Mouse (Mus musculus): ENCODE measurements around the gene Gm17949. TPM values are rescaled to one million over a fixed set of nuclear protein-coding genes. Genes with fewer than 3 reads are reported as not detected.

The Gm17949 gene
- total RNA-seq (2012; rRNA removed) = not detected in 2 replicates

DNA sequence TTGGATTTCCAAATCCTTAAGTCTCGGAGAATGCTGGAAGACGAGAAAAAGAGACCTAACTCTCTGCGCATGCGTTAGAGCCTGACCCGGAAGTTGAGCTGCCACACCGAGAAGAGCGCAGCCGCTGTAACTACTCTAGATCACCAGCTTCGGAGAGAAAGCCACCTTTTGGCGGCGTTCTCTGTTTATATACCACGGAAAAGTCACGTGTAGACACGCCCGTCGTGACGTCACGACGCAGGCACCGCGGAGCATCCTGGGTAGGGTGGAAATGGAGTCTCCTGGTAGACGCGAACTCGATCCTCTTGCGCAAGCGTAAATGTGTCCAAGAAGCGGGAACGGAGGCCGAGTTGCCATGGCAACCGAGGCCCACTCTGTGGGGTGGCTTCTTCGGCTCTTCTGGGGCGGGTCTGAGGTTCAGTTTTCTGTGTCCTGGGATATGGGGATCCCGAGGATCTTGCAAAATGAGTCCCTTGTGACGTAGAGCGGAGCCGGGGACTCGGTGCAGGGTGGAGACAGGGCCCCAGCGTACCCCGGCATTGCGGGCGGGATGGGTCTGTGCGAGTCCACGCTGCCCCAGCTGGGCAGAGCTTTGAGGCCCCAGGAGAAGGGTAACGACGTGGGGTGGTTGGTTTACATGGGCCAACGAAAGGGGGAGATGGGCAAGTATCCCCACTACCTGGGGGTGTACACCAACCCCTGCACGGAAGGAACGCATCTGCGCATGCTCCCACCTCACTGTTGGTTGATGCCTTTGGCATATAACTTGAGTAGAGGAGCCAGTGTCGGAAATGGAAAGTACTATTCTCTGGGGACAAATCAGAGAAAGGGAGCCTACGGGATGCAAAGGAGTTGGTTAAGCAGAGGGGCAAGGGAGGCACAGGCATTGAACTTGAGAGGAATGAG, at the start of gene Gm17949, which contains the start of gene Gtf2f1:
Gene Gm17949, plus strand, starts transcription at position 234 of the 906 bp plus-strand sequence.
Gene Gtf2f1, minus strand, starts transcription at position 53 of the 906 bp plus-strand sequence.
- peak within 1 kb of the TSS; percentile 80 to 90 for H3K4me3 ChIP-seq (ENCODE audit: insufficient read depth in 1 of 2, low read depth in 1 of 2, low read length in 2 of 2, poor library complexity in 1 of 2, severe bottlenecking in 1 of 2)
- peak within 1 kb of the TSS; percentile 57 for H3K27ac ChIP-seq (ENCODE audit: insufficient read depth, low read depth, low read length, poor library complexity, severe bottlenecking)
- H3K4me1 ChIP-seq (ENCODE audit: control insufficient read depth in 2 of 2, insufficient read depth in 2 of 2, low read length in 2 of 2, poor library complexity in 1 of 2) = peaks cover 0 to 13% of the 10 kb centered on the region in 2 experiments; a peak in 2 of 4 replicates
- TF ChIP-seq HCFC1 (IDR thresholded peaks at IDR 0.05; ENCODE audit: borderline replicate concordance, insufficient read depth, low read length) = peak; percentile 80
- no peak for TF ChIP-seq MAFK (IDR thresholded peaks at IDR 0.05; ENCODE audit: insufficient read depth, low read depth, low read length)
- TF ChIP-seq CHD2 (IDR thresholded peaks at IDR 0.05; ENCODE audit: low read depth, low read length) = peak; percentile 48
- peaks cover 16% of the 10 kb centered on the region for H3K36me3 ChIP-seq (ENCODE audit: control insufficient read depth, insufficient read depth, low read length, poor library complexity, severe bottlenecking)
- peak; percentile 96 for DNase-seq (ENCODE audit: low read depth, low spot score)
- in situ Hi-C loops (cut with MboI; ENCODE audit: low sequenced_read_pairs in 2 of 2, unreplicated experiment in 2 of 2) = no loop called here
- no peaks in the 10 kb centered on the region for H3K9me3 ChIP-seq (ENCODE audit: control insufficient read depth, insufficient read depth, low read depth, low read length)
- H3K9ac ChIP-seq (ENCODE audit: insufficient read depth, low read depth, low read length, poor library complexity, severe bottlenecking) = peak within 1 kb of the TSS; percentile 92

DNA sequence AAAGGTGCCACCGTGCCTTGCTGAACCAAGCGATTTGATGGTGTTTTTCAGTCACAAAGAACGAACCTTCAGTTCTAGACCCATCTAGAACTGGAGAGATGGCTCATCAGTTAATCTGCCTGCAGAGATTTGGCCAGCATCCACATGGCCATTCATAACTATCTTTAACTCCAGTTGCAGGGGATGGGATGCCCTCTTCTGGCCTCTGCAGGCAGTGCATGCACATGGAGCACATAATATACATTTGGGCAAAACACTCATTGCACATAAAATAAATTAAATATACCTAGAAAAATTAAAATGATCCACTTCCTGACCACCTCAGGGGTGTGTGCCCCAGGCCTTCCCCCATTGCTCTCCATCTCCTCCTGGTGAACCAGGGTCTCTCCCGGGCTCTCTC, 49.4 kb upstream of the Gm17949 start:
- Histone ChIP-seq H3K9ac (ENCODE audit: insufficient read depth, low read depth, low read length, poor library complexity, severe bottlenecking) (no peak overlapping the region), H3K4me3 (ENCODE audit: insufficient read depth in 1 of 2, low read depth in 1 of 2, low read length in 2 of 2, poor library complexity in 1 of 2, severe bottlenecking in 1 of 2) (no peak overlapping the region), H3K4me1 (ENCODE audit: control insufficient read depth in 2 of 2, insufficient read depth in 2 of 2, low read length in 2 of 2, poor library complexity in 1 of 2) (peaks cover 5 to 14% of the 10 kb centered on the region in 2 experiments; a peak in 2 of 4 replicates), H3K9me3 (ENCODE audit: control insufficient read depth, insufficient read depth, low read depth, low read length) (no peaks in the 10 kb centered on the region), H3K36me3 (ENCODE audit: control insufficient read depth, insufficient read depth, low read length, poor library complexity, severe bottlenecking) (no peaks in the 10 kb centered on the region), H3K27ac (ENCODE audit: insufficient read depth, low read depth, low read length, poor library complexity, severe bottlenecking) (no peak overlapping the region)
- no peak for DNase-seq (ENCODE audit: low read depth, low spot score)
- in situ Hi-C loops (cut with MboI; ENCODE audit: low sequenced_read_pairs in 2 of 2, unreplicated experiment in 2 of 2) = no loop called here
- TF ChIP-seq MAFK (IDR thresholded peaks at IDR 0.05; ENCODE audit: insufficient read depth, low read depth, low read length) = no peak
- TF ChIP-seq HCFC1 (IDR thresholded peaks at IDR 0.05; ENCODE audit: borderline replicate concordance, insufficient read depth, low read length) = no peak
- TF ChIP-seq ZC3H11A (IDR thresholded peaks at IDR 0.05; ENCODE audit: borderline replicate concordance, low read depth, low read length) = 0 out of 2 replicates have a peak, but pooled peaks have one; percentile 29

DNA sequence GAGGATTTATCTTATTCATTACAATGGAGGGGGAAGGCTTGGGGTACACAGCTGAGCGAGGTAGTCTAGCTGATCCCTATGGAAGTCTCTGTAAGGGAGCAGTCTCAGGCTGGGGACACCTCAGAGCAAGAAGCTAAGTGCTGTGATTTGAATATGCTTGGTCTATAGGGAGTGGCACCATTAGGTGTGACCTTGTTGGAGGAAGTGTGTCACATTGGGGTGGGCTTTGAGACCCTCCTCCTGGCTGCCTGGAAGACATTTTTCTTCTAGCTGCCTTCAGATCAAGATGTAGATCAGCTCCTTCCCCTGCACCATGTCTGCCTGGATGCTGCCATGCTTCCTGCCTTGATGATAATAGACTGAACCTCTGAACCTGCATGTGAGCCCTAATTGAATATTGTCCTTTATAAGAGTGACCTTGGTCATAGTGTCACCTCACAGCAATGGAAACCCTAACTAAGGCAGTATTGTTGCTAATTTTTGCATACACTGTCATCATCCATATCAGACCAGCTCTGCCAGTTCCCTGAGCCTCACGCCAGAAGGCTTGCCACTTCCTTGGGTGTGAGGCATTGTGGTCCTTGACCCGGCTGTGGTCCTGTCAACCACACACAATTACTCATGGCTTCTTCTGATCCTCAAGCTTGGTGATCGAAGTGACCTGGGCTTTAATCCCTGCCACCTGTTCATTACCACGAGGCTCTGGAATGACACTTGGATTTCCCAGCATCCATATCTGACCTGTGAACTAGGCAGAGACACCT, 48.4 kb upstream of the Gm17949 start:
- TF ChIP-seq ZC3H11A (IDR thresholded peaks at IDR 0.05; ENCODE audit: borderline replicate concordance, low read depth, low read length) = no peak
- no peak for TF ChIP-seq MAFK (IDR thresholded peaks at IDR 0.05; ENCODE audit: insufficient read depth, low read depth, low read length)
- TF ChIP-seq CHD2 (IDR thresholded peaks at IDR 0.05; ENCODE audit: low read depth, low read length) = no peak
- TF ChIP-seq HCFC1 (IDR thresholded peaks at IDR 0.05; ENCODE audit: borderline replicate concordance, insufficient read depth, low read length) = no peak
- no peak for TF ChIP-seq ZNF384 (IDR thresholded peaks at IDR 0.05; ENCODE audit: low read depth, low read length)
- Histone ChIP-seq H3K4me1 (ENCODE audit: control insufficient read depth in 2 of 2, insufficient read depth in 2 of 2, low read length in 2 of 2, poor library complexity in 1 of 2) (peaks cover 5 to 13% of the 10 kb centered on the region in 2 experiments; a peak in 2 of 4 replicates), H3K4me3 (ENCODE audit: insufficient read depth in 1 of 2, low read depth in 1 of 2, low read length in 2 of 2, poor library complexity in 1 of 2, severe bottlenecking in 1 of 2) (no peak overlapping the region), H3K9ac (ENCODE audit: insufficient read depth, low read depth, low read length, poor library complexity, severe bottlenecking) (no peak overlapping the region), H3K27ac (ENCODE audit: insufficient read depth, low read depth, low read length, poor library complexity, severe bottlenecking) (no peak overlapping the region), H3K9me3 (ENCODE audit: control insufficient read depth, insufficient read depth, low read depth, low read length) (no peaks in the 10 kb centered on the region), H3K36me3 (ENCODE audit: control insufficient read depth, insufficient read depth, low read length, poor library complexity, severe bottlenecking) (no peaks in the 10 kb centered on the region)
- in situ Hi-C loops (cut with MboI; ENCODE audit: low sequenced_read_pairs in 2 of 2, unreplicated experiment in 2 of 2) = no loop called here
- no peak for DNase-seq (ENCODE audit: low read depth, low spot score)

DNA sequence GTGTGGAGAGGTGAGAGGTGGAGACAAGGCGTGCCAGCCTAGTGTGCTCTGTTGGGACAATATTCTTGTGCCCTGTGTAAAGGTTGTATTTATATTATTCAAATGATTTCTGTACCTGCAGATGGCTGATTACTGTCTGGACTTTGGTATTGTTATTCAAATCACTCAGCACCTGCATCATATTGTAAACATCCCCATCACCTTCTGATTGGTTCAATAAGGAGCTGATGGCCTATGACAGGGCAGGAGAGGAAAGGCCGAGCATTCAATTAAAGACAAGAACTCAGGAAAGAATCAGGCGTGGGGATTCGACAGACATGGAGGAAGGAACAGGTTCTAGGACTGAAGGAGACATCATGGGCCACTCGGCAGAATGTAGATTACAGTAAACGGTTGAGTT, 47.6 kb upstream of the Gm17949 start:
- TF ChIP-seq ZNF384 (IDR thresholded peaks at IDR 0.05; ENCODE audit: low read depth, low read length) (no peak), HCFC1 (IDR thresholded peaks at IDR 0.05; ENCODE audit: borderline replicate concordance, insufficient read depth, low read length) (no peak), ZC3H11A (IDR thresholded peaks at IDR 0.05; ENCODE audit: borderline replicate concordance, low read depth, low read length) (no peak), CHD2 (IDR thresholded peaks at IDR 0.05; ENCODE audit: low read depth, low read length) (no peak), MAFK (IDR thresholded peaks at IDR 0.05; ENCODE audit: insufficient read depth, low read depth, low read length) (no peak)
- no peak for DNase-seq (ENCODE audit: low read depth, low spot score)
- in situ Hi-C loops (cut with MboI; ENCODE audit: low sequenced_read_pairs in 2 of 2, unreplicated experiment in 2 of 2) = no loop called here

More for the DNA sequence above, 47.6 kb upstream of the Gm17949 start:
- peaks cover 3 to 9% of the 10 kb centered on the region in 2 experiments; a peak in 2 of 4 replicates for H3K4me1 ChIP-seq (ENCODE audit: control insufficient read depth in 2 of 2, insufficient read depth in 2 of 2, low read length in 2 of 2, poor library complexity in 1 of 2)
- H3K4me3 ChIP-seq (ENCODE audit: insufficient read depth in 1 of 2, low read depth in 1 of 2, low read length in 2 of 2, poor library complexity in 1 of 2, severe bottlenecking in 1 of 2) = no peak overlapping the region
- no peak overlapping the region for H3K27ac ChIP-seq (ENCODE audit: insufficient read depth, low read depth, low read length, poor library complexity, severe bottlenecking)
- H3K36me3 ChIP-seq (ENCODE audit: control insufficient read depth, insufficient read depth, low read length, poor library complexity, severe bottlenecking) = no peaks in the 10 kb centered on the region
- H3K9ac ChIP-seq (ENCODE audit: insufficient read depth, low read depth, low read length, poor library complexity, severe bottlenecking) = no peak overlapping the region
- H3K9me3 ChIP-seq (ENCODE audit: control insufficient read depth, insufficient read depth, low read depth, low read length) = no peaks in the 10 kb centered on the region
